Mouse (Mus musculus) MEL (cell line): Measurements from ENCODE around the gene Grhl1. TPM values are rescaled to one million over a fixed set of nuclear protein-coding genes. Genes with fewer than 3 reads are reported as not detected.

Experiments
- DNase-seq: peaks from one replicate; pipeline ENCODE4 v3.0.0; 2011; ENCODE audit warnings: low read depth, low spot score
- H3K27ac ChIP-seq: 2 replicates; pipeline ENCODE4 v1.5.1; 2012; ENCODE audit warnings: low read depth, mild to moderate bottlenecking, control low read depth, low read length, moderate library complexity; ENCODE audit not compliant: control insufficient read depth
- H3K27me3 ChIP-seq, 2 experiments: fragments of 150-350 bp in 1 of 2; sonication (generic) in 1 of 2; 2 replicates each; pipeline ENCODE4 v1.6.1; 2012; ENCODE audit warnings: low read length in 2 of 2, mild to moderate bottlenecking in 2 of 2, improper control_type of control experiment in 1 of 2, moderate library complexity in 1 of 2; ENCODE audit not compliant: insufficient read depth in 2 of 2, control insufficient read depth in 1 of 2
- H3K36me3 ChIP-seq, 2 experiments: 2 replicates each; pipeline ENCODE4 v1.6.1; 2012 to 2014; ENCODE audit warnings: low read length in 2 of 2, improper control_type of control experiment in 1 of 2, inconsistent platforms in 1 of 2, mild to moderate bottlenecking in 1 of 2; ENCODE audit not compliant: insufficient read depth in 2 of 2, control insufficient read depth in 1 of 2
- H3K4me1 ChIP-seq, 2 experiments: fragments of 150-350 bp in 1 of 2; sonication (generic) in 1 of 2; 2 replicates each; pipeline ENCODE4 v1.6.1; 2012; ENCODE audit warnings: low read length in 2 of 2, improper control_type of control experiment in 1 of 2, mild to moderate bottlenecking in 1 of 2; ENCODE audit not compliant: insufficient read depth in 2 of 2, control insufficient read depth in 1 of 2
- H3K4me3 ChIP-seq, 2 experiments: fragments of 150-350 bp in 1 of 2; sonication (generic) in 1 of 2; 2 replicates each; pipeline ENCODE4 v1.5.1; 2012; ENCODE audit warnings: low read depth in 2 of 2, low read length in 2 of 2, mild to moderate bottlenecking in 2 of 2, moderate library complexity in 2 of 2, control low read depth in 1 of 2, improper control_type of control experiment in 1 of 2; ENCODE audit not compliant: control insufficient read depth in 1 of 2, insufficient read depth in 1 of 2
- H3K79me2 ChIP-seq: 2 replicates; pipeline ENCODE4 v1.6.1; 2012; ENCODE audit warnings: mild to moderate bottlenecking, low read length, moderate library complexity; ENCODE audit not compliant: control insufficient read depth, poor library complexity, insufficient read depth
- H3K9ac ChIP-seq: 2 replicates; pipeline ENCODE4 v1.6.1; 2012; ENCODE audit warnings: low read depth, mild to moderate bottlenecking, control low read depth, low read length, moderate library complexity; ENCODE audit not compliant: control insufficient read depth, poor library complexity, severe bottlenecking
- H3K9me3 ChIP-seq: fragments of 150-350 bp; sonication (generic); replicated peaks from 2 replicates; pipeline ENCODE4 v1.6.1; 2012; ENCODE audit warnings: mild to moderate bottlenecking, low read length, improper control_type of control experiment, moderate library complexity; ENCODE audit not compliant: insufficient read depth
- BHLHE40 ChIP-seq: IDR thresholded peaks from 2 replicates; pipeline ENCODE4 v1.6.1; 2012; ENCODE audit warnings: low read depth, mild to moderate bottlenecking, inconsistent platforms, low read length, improper control_type of control experiment, borderline replicate concordance
- CHD1 ChIP-seq: IDR thresholded peaks from 2 replicates; pipeline ENCODE4 v1.6.1; 2012; ENCODE audit warnings: low read depth, mild to moderate bottlenecking, inconsistent platforms, low read length, improper control_type of control experiment
- CHD2 ChIP-seq: IDR thresholded peaks from 2 replicates; pipeline ENCODE4 v1.6.1; 2011; ENCODE audit warnings: low read length, improper control_type of control experiment
- E2F4 ChIP-seq: IDR thresholded peaks from 2 replicates; pipeline ENCODE4 v1.6.1; 2011; ENCODE audit warnings: low read depth, low read length, improper control_type of control experiment, borderline replicate concordance
- ELF1 ChIP-seq: IDR thresholded peaks from 2 replicates; pipeline ENCODE4 v1.6.1; 2014; ENCODE audit warnings: low read depth, mild to moderate bottlenecking, inconsistent platforms, low read length, improper control_type of control experiment, moderate library complexity
- EP300 ChIP-seq, 2 experiments: IDR thresholded peaks; 2 replicates each; pipeline ENCODE4 v1.6.1; 2011; ENCODE audit warnings: improper control_type of control experiment in 2 of 2, low read length in 2 of 2, low read depth in 1 of 2, mild to moderate bottlenecking in 1 of 2
- ETS1 ChIP-seq: IDR thresholded peaks from 2 replicates; pipeline ENCODE4 v1.6.1; 2012; ENCODE audit warnings: low read depth, mild to moderate bottlenecking, inconsistent platforms, low read length, improper control_type of control experiment, moderate library complexity
- GABPA ChIP-seq: IDR thresholded peaks from 2 replicates; pipeline ENCODE4 v1.6.1; 2012; ENCODE audit warnings: low read depth, mild to moderate bottlenecking, inconsistent platforms, low read length, improper control_type of control experiment, moderate library complexity
- GATA1 ChIP-seq: IDR thresholded peaks from 2 replicates; pipeline ENCODE4 v1.6.1; 2011; ENCODE audit warnings: low read depth, low read length, improper control_type of control experiment
- HCFC1 ChIP-seq: IDR thresholded peaks from 2 replicates; pipeline ENCODE4 v1.6.1; 2012; ENCODE audit warnings: low read depth, mild to moderate bottlenecking, inconsistent platforms, low read length, improper control_type of control experiment, moderate library complexity
- JUND ChIP-seq: IDR thresholded peaks from 2 replicates; pipeline ENCODE4 v1.6.1; 2011; ENCODE audit warnings: low read depth, mild to moderate bottlenecking, improper control_type of control experiment, low read length
- KAT2A ChIP-seq: conservative IDR thresholded peaks from 2 replicates; pipeline ENCODE4 v1.6.1; 2012; ENCODE audit warnings: low read depth, low read length, improper control_type of control experiment, inconsistent platforms
- MAFK ChIP-seq: IDR thresholded peaks from 2 replicates; pipeline ENCODE4 v1.6.1; 2011; ENCODE audit warnings: low read depth, mild to moderate bottlenecking, low read length, improper control_type of control experiment, borderline replicate concordance
- MAX ChIP-seq: IDR thresholded peaks from 2 replicates; pipeline ENCODE4 v1.6.1; 2011; ENCODE audit warnings: low read length, improper control_type of control experiment
- MAZ ChIP-seq: IDR thresholded peaks from 2 replicates; pipeline ENCODE4 v1.6.1; 2012; ENCODE audit warnings: low read depth, mild to moderate bottlenecking, inconsistent platforms, low read length, improper control_type of control experiment
- MEF2A ChIP-seq: IDR thresholded peaks from 2 replicates; pipeline ENCODE4 v1.6.1; 2014; ENCODE audit warnings: low read depth, mild to moderate bottlenecking, inconsistent platforms, low read length, improper control_type of control experiment; ENCODE audit not compliant: poor library complexity, insufficient replicate concordance, severe bottlenecking; ENCODE audit errors: extremely low read depth
- MXI1 ChIP-seq: IDR thresholded peaks from 2 replicates; pipeline ENCODE4 v1.6.1; 2011; ENCODE audit warnings: mild to moderate bottlenecking, low read depth, low read length, improper control_type of control experiment
- MYB ChIP-seq: IDR thresholded peaks from 2 replicates; pipeline ENCODE4 v1.6.1; 2011; ENCODE audit warnings: mild to moderate bottlenecking, low read depth, low read length, improper control_type of control experiment
- MYC ChIP-seq: IDR thresholded peaks from 2 replicates; pipeline ENCODE4 v1.6.1; 2011; ENCODE audit warnings: low read depth, mild to moderate bottlenecking, low read length, improper control_type of control experiment, moderate library complexity
- NRF1 ChIP-seq: IDR thresholded peaks from 2 replicates; pipeline ENCODE4 v1.6.1; 2014; ENCODE audit warnings: low read depth, mild to moderate bottlenecking, inconsistent platforms, low read length, improper control_type of control experiment, moderate library complexity; ENCODE audit not compliant: poor library complexity, insufficient read depth, severe bottlenecking
- POLR2A ChIP-seq, 2 experiments: IDR thresholded peaks; 2 replicates each; pipeline ENCODE4 v1.6.1; 2011 to 2012; ENCODE audit warnings: low read length in 2 of 2, mild to moderate bottlenecking in 2 of 2, control low read depth in 1 of 2, improper control_type of control experiment in 1 of 2, low read depth in 1 of 2, moderate library complexity in 1 of 2; ENCODE audit not compliant: control insufficient read depth in 1 of 2, insufficient read depth in 1 of 2, poor library complexity in 1 of 2
- POLR2AphosphoS2 ChIP-seq: IDR thresholded peaks from 2 replicates; pipeline ENCODE4 v1.6.1; 2011; ENCODE audit warnings: low read length, improper control_type of control experiment
- POLR2AphosphoS5 ChIP-seq: IDR thresholded peaks from 2 replicates; pipeline ENCODE4 v1.6.1; 2012; ENCODE audit warnings: low read depth, borderline replicate concordance, mild to moderate bottlenecking, inconsistent platforms, low read length, moderate library complexity, mixed read lengths
- SIN3A ChIP-seq: IDR thresholded peaks from 2 replicates; pipeline ENCODE4 v1.6.1; 2012; ENCODE audit warnings: low read length, improper control_type of control experiment, inconsistent platforms
- SMC3 ChIP-seq: IDR thresholded peaks from 2 replicates; pipeline ENCODE4 v1.6.1; 2011; ENCODE audit warnings: low read depth, low read length, improper control_type of control experiment
- TAL1 ChIP-seq: IDR thresholded peaks from 2 replicates; pipeline ENCODE4 v1.6.1; 2012; ENCODE audit warnings: mild to moderate bottlenecking, inconsistent platforms, low read length, moderate library complexity, mixed read lengths
- TBP ChIP-seq: IDR thresholded peaks from 2 replicates; pipeline ENCODE4 v1.8.0; 2011; ENCODE audit warnings: low read depth, low read length, improper control_type of control experiment
- TCF12 ChIP-seq: IDR thresholded peaks from 2 replicates; pipeline ENCODE4 v1.6.1; 2014; ENCODE audit warnings: low read depth, mild to moderate bottlenecking, inconsistent platforms, low read length, improper control_type of control experiment, moderate library complexity
- USF1 ChIP-seq: IDR thresholded peaks from 2 replicates; pipeline ENCODE4 v1.6.1; 2014; ENCODE audit warnings: low read depth, mild to moderate bottlenecking, inconsistent platforms, low read length, improper control_type of control experiment, moderate library complexity
- USF2 ChIP-seq, 2 experiments: IDR thresholded peaks; 2 replicates each; pipeline ENCODE4 v1.6.1; 2011 to 2012; ENCODE audit warnings: improper control_type of control experiment in 2 of 2, low read length in 2 of 2, borderline replicate concordance in 1 of 2, inconsistent platforms in 1 of 2, low read depth in 1 of 2, mild to moderate bottlenecking in 1 of 2; ENCODE audit not compliant: insufficient read depth in 1 of 2
- ZC3H11A ChIP-seq: IDR thresholded peaks from 2 replicates; pipeline ENCODE4 v1.6.1; 2012; ENCODE audit warnings: low read depth, mild to moderate bottlenecking, inconsistent platforms, low read length, improper control_type of control experiment
- ZKSCAN1 ChIP-seq: IDR thresholded peaks from 2 replicates; pipeline ENCODE4 v1.6.1; 2012; ENCODE audit warnings: low read depth, mild to moderate bottlenecking, inconsistent platforms, low read length, improper control_type of control experiment, moderate library complexity
- ZMIZ1 ChIP-seq: IDR thresholded peaks from 2 replicates; pipeline ENCODE4 v1.6.1; 2012; ENCODE audit warnings: low read depth, mild to moderate bottlenecking, inconsistent platforms, low read length, improper control_type of control experiment, moderate library complexity
- ZNF384 ChIP-seq: IDR thresholded peaks from 2 replicates; pipeline ENCODE4 v1.6.1; 2012; ENCODE audit warnings: low read depth, mild to moderate bottlenecking, inconsistent platforms, low read length, improper control_type of control experiment
- polyA plus RNA-seq, 2 experiments: library from polyadenylated mRNA; stranded (reverse) in 1 of 2; unstranded in 1 of 2; fragments of >175 nt in 1 of 2; fragments of >200 nt in 1 of 2; gene quantifications; 2 replicates each; pipeline versions ENCODE4 v1.2.1 to v1.2.4; 2012; ENCODE audit warnings: low replicate concordance in 2 of 2, low read depth in 1 of 2; ENCODE audit not compliant: insufficient read length in 2 of 2, insufficient read depth in 1 of 2, missing spikeins in 1 of 2
- total RNA-seq: library from RNA; depleted of rRNA; stranded (reverse); fragments of 300-350 nt; gene quantifications from 2 replicates; pipeline ENCODE4 v1.2.3, GENCODE M21; 2012; rRNA removed

Gene Grhl1
- total RNA-seq (0.50 and 0.69 TPM in 2 replicates), polyA plus RNA-seq (1 to 10 TPM in 1 of 2 experiments, not detected in 1; 1.3 TPM)

DNA sequence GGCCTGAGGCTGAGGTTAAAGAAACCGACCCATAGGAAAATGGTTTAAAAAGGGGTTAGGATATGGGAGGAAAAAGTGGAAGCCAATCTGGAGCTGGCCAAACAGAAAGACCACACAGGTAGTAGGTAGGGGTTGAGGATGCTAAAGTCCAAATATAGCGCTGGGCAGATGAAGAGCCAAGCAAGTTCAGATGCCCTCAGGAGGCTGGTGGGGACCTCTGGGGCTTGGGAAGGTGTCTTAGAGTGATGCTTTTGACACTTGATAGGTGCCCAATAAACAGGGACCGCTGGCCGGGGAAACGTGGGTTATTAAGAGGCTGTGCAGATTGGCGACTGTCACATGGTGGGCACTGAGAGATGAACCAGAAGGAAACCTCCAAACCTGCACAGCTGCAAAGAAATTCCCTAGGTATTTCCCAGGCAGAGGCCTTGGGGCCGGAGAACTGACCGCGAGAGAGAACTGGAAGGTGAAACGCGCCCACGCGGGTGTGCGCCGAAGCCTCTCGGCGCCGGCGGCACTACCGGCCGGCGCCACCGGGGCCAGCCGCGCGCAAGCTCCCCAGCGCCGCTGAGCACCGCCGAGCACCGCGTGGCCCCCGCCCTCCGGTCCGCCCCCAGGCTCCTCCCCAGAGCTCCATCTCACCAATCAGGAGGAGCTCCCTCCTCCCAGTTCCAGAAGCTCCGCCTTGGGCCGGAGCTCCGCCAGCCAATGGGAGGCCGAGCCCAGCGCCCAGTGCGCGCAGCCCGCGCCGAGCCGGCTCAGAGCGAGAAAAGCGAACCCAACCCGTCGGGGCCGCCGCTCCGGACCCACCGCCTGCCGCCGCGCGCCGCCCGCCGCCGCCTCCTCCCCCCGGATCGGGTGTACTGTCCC lies at the start of gene Grhl1:
Grhl1 (plus strand) TSS at position 761 of the 870 bp plus-strand sequence.
- Histone ChIP-seq H3K4me3 (peak within 1 kb of the TSS; percentile 77 to 84), H3K9ac (peak within 1 kb of the TSS; percentile 91), H3K36me3 (peaks cover 0 to 11% of the 10 kb centered on the region in 2 experiments; a peak in 2 of 4 replicates), H3K9me3 (no peaks in the 10 kb centered on the region), H3K27ac (no peak within 1 kb of the TSS), H3K79me2 (no peaks in the 10 kb centered on the region; the same call in 1 of the 2 replicates), H3K4me1 (peaks cover 0 to 10% of the 10 kb centered on the region in 2 experiments; a peak in 3 of 4 replicates), H3K27me3 (no peaks in the 10 kb centered on the region)
- peak; percentile 93 for DNase-seq
- TF ChIP-seq TAL1: no peak
- TF ChIP-seq MYC: peak; percentile 63
- TF ChIP-seq ETS1: no peak
- TF ChIP-seq GATA1: no peak
- TF ChIP-seq POLR2AphosphoS5: no peak
- peak; percentile 79 for TF ChIP-seq MXI1
- TF ChIP-seq ZC3H11A: no peak
- TF ChIP-seq ZNF384: no peak
- TF ChIP-seq BHLHE40: no peak
- TF ChIP-seq E2F4: no peak
- no peak for TF ChIP-seq JUND
- no peak for TF ChIP-seq SMC3
- TF ChIP-seq ZMIZ1: peak; percentile 66; the same call in 1 of the 2 replicates
- no peak for TF ChIP-seq MYB
- peak; percentile 81 for TF ChIP-seq MAZ
- no peak for TF ChIP-seq MAFK
- TF ChIP-seq NRF1: peak; percentile 64
- no peak for TF ChIP-seq CHD1
- TF ChIP-seq USF2 (IDR thresholded peaks at IDR 0.05; ENCODE audit: borderline replicate concordance in 1 of 2, insufficient read depth in 1 of 2, low read depth in 1 of 2, low read length in 2 of 2): no peak
- TF ChIP-seq HCFC1: no peak; the same call in 1 of the 2 replicates
- TF ChIP-seq ZKSCAN1: no peak
- TF ChIP-seq MAX: peak; percentile 72
- no peak for TF ChIP-seq POLR2AphosphoS2
- TF ChIP-seq CHD2: no peak
- no peak for TF ChIP-seq GABPA
- TF ChIP-seq POLR2A (IDR thresholded peaks at IDR 0.05; ENCODE audit: control insufficient read depth in 1 of 2, insufficient read depth in 1 of 2, low read depth in 1 of 2, low read length in 2 of 2, poor library complexity in 1 of 2): peak; percentile 70 to 81
- no peak for TF ChIP-seq KAT2A
- no peak; the same call in 1 of the 2 replicates for TF ChIP-seq USF1
- 0 out of 2 replicates have a peak, but pooled peaks have one; percentile 12 for TF ChIP-seq TCF12
- no peak for TF ChIP-seq EP300 (IDR thresholded peaks at IDR 0.05; ENCODE audit: low read depth in 1 of 2, low read length in 2 of 2)
- TF ChIP-seq MEF2A: no peak
- peak; percentile 56; the same call in 1 of the 2 replicates for TF ChIP-seq SIN3A
- TF ChIP-seq ELF1: 0 out of 2 replicates have a peak, but pooled peaks have one; percentile 9
- 0 out of 2 replicates have a peak, but pooled peaks have one; percentile 50 for TF ChIP-seq TBP
